ENCODE assay signal across 17 mouse cellular contexts in genomic region chr11:118910756-118911155, GRCm38 (mm10). TPM values are rescaled to one million over a fixed set of nuclear protein-coding genes. Genes with fewer than 3 reads are reported as not detected.
DNase-seq lines count a peak whose midpoint lies in the region; ATAC-seq and TF ChIP-seq lines count a peak whose summit lies in the region.
"Had no signal": no experiment of that assay in that cellular context is flagged by ENCODE, and none has a peak within 500 bp of the region (broad histone marks: within the 10 kb centered on the region; RNA-seq: fewer than 3 reads in every experiment).

No protein-coding gene starts in this region.

- no peak for TF ChIP-seq CTCF in stomach, postnatal 0 days (IDR thresholded peaks at IDR 0.05; ENCODE audit: low read depth)

- H3K9ac ChIP-seq in neural tube, embryonic 11.5 days (ENCODE audit: low read length) = no peak overlapping the region
- no peak overlapping the region for H3K9ac ChIP-seq in hindbrain, embryonic 11.5 days (ENCODE audit: low read depth, low read length)
- H3K9ac ChIP-seq in midbrain, embryonic 13.5 days (replicated peaks) = no peak overlapping the region
- no peak overlapping the region for H3K9ac ChIP-seq in stomach, postnatal 0 days (ENCODE audit: low read length)
- H3K9ac ChIP-seq: embryonic facial prominence, embryonic 13.5 days; limb, embryonic 15.5 days; liver, embryonic 15.5 days had no signal

- TF ChIP-seq EP300 in stomach, postnatal 0 days (optimal IDR thresholded peaks at IDR 0.05) = no peak

- H3K9me3 ChIP-seq in neural tube, embryonic 11.5 days (ENCODE audit: control insufficient read depth, low read length) = no peaks in the 10 kb centered on the region
- H3K9me3 ChIP-seq in hindbrain, embryonic 11.5 days (ENCODE audit: control insufficient read depth, low read length) = no peaks in the 10 kb centered on the region
- H3K9me3 ChIP-seq in midbrain, embryonic 13.5 days = no peaks in the 10 kb centered on the region
- no peaks in the 10 kb centered on the region for H3K9me3 ChIP-seq in stomach, postnatal 0 days (ENCODE audit: control insufficient read depth, low read length)
- H3K9me3 ChIP-seq: embryonic facial prominence, embryonic 13.5 days; limb, embryonic 15.5 days; liver, embryonic 15.5 days had no signal

- 0 out of 2 replicates have a peak overlapping the region, but pooled peaks have one; percentile 56 for H3K27ac ChIP-seq in neural tube, embryonic 11.5 days (ENCODE audit: low read depth, low read length)
- peak overlapping the region; percentile 30; the same call in 1 of the 2 replicates for H3K27ac ChIP-seq in hindbrain, embryonic 11.5 days (ENCODE audit: low read depth, low read length)
- H3K27ac ChIP-seq in midbrain, embryonic 13.5 days = peak overlapping the region; percentile 51
- no peak overlapping the region for H3K27ac ChIP-seq in stomach, postnatal 0 days (replicated peaks)
- H3K27ac ChIP-seq: embryonic facial prominence, embryonic 13.5 days; kidney, postnatal 0 days; limb, embryonic 15.5 days; liver, embryonic 15.5 days had no signal

- DNase-seq in neural tube, embryonic 11.5 days (ENCODE audit: low spot score) = no peak
- no peak for DNase-seq in neural tube, embryonic 10.5 days (ENCODE audit: extremely low spot score, low spot score)
- DNase-seq in hindbrain, embryonic 11.5 days (ENCODE audit: low spot score) = no peak
- no peak for DNase-seq in spleen, adult 12 weeks (ENCODE audit: low spot score)
- no peak for DNase-seq in stomach, postnatal 0 days (ENCODE audit: low spot score)
- DNase-seq in layer of hippocampus, adult 11-12 months (ENCODE audit: low spot score) = no peak
- DNase-seq: adrenal gland, adult 2 months; gastrocnemius, postnatal 25 days; kidney, adult 11 months; lung, postnatal 10 days; thymus, postnatal 36 days had no signal

- H3K4me2 ChIP-seq in neural tube, embryonic 11.5 days (ENCODE audit: low read depth) = no peak overlapping the region
- H3K4me2 ChIP-seq in hindbrain, embryonic 11.5 days (replicated peaks; ENCODE audit: low read depth, low read length) = no peak overlapping the region
- no peak overlapping the region for H3K4me2 ChIP-seq in midbrain, embryonic 13.5 days (replicated peaks)
- no peak overlapping the region for H3K4me2 ChIP-seq in stomach, postnatal 0 days (replicated peaks; ENCODE audit: low read depth)
- H3K4me2 ChIP-seq: embryonic facial prominence, embryonic 13.5 days; limb, embryonic 15.5 days; liver, embryonic 15.5 days had no signal

- no peaks in the 10 kb centered on the region for H3K36me3 ChIP-seq in neural tube, embryonic 11.5 days (ENCODE audit: control insufficient read depth, insufficient read depth, low read length)
- no peaks in the 10 kb centered on the region for H3K36me3 ChIP-seq in hindbrain, embryonic 11.5 days (ENCODE audit: control insufficient read depth, insufficient read depth, low read length)
- no peaks in the 10 kb centered on the region for H3K36me3 ChIP-seq in midbrain, embryonic 13.5 days
- H3K36me3 ChIP-seq in stomach, postnatal 0 days (ENCODE audit: control insufficient read depth, insufficient read depth, low read length) = no peaks in the 10 kb centered on the region
- H3K36me3 ChIP-seq: embryonic facial prominence, embryonic 13.5 days; limb, embryonic 15.5 days; liver, embryonic 15.5 days had no signal

- ATAC-seq in neural tube, embryonic 11.5 days (ENCODE audit: insufficient read depth, low FRiP score, low TSS enrichment) = no peak
- ATAC-seq in hindbrain, embryonic 11.5 days (ENCODE audit: low FRiP score) = no peak
- no peak for ATAC-seq in midbrain, embryonic 13.5 days
- no peak for ATAC-seq in stomach, postnatal 0 days (ENCODE audit: low FRiP score, low TSS enrichment)
- ATAC-seq: forebrain, embryonic 16.5 days had no signal

- H3K27me3 ChIP-seq in neural tube, embryonic 11.5 days (ENCODE audit: control insufficient read depth, insufficient read depth, low read length) = peaks cover 38% of the 10 kb centered on the region
- H3K27me3 ChIP-seq in hindbrain, embryonic 11.5 days (ENCODE audit: control insufficient read depth, insufficient read depth, low read length) = peaks cover 30% of the 10 kb centered on the region
- H3K27me3 ChIP-seq in midbrain, embryonic 13.5 days = peaks cover 28% of the 10 kb centered on the region
- H3K27me3 ChIP-seq in stomach, postnatal 0 days (ENCODE audit: control insufficient read depth, insufficient read depth, low read length) = peaks cover 26% of the 10 kb centered on the region; the same call in 1 of the 2 replicates

- WGBS in neural tube, embryonic 11.5 days = 81% methylated on average over 10 of the region's 10 CpGs
- 62% methylated on average over 10 of the region's 10 CpGs for WGBS in hindbrain, embryonic 11.5 days
- 56% methylated on average over 10 of the region's 10 CpGs for WGBS in midbrain, embryonic 13.5 days
- 78% methylated on average over 10 of the region's 10 CpGs for WGBS in stomach, postnatal 0 days

- H3K4me1 ChIP-seq in neural tube, embryonic 11.5 days (ENCODE audit: control insufficient read depth, insufficient read depth, low read length) = peaks cover 15% of the 10 kb centered on the region
- H3K4me1 ChIP-seq in hindbrain, embryonic 11.5 days (replicated peaks; ENCODE audit: control insufficient read depth, insufficient read depth, low read length) = peaks cover 9% of the 10 kb centered on the region; the same call in 1 of the 2 replicates
- peaks cover 56% of the 10 kb centered on the region for H3K4me1 ChIP-seq in midbrain, embryonic 13.5 days (replicated peaks)
- no peaks in the 10 kb centered on the region for H3K4me1 ChIP-seq in stomach, postnatal 0 days (replicated peaks; ENCODE audit: control insufficient read depth, insufficient read depth)
- H3K4me1 ChIP-seq: liver, embryonic 15.5 days had no signal

- no peak overlapping the region for H3K4me3 ChIP-seq in neural tube, embryonic 11.5 days (ENCODE audit: low read depth, low read length)
- H3K4me3 ChIP-seq in hindbrain, embryonic 11.5 days (ENCODE audit: low read depth, low read length) = no peak overlapping the region
- H3K4me3 ChIP-seq in midbrain, embryonic 13.5 days (replicated peaks) = no peak overlapping the region
- no peak overlapping the region for H3K4me3 ChIP-seq in stomach, postnatal 0 days (ENCODE audit: low read depth, low read length)
- H3K4me3 ChIP-seq: embryonic facial prominence, embryonic 13.5 days; limb, embryonic 15.5 days; liver, embryonic 15.5 days had no signal

RNA-seq across cellular contexts. Expression of gene Rbfox3, which starts 0.6 kb away (rescaled TPM):
- polyA plus RNA-seq in neural tube, embryonic 11.5 days (2014; fragmentation: Nextera tagmentation; extraction: Ambion mirVana) = 16.1 and 16.2 TPM in 2 replicates
- polyA plus RNA-seq in hindbrain, embryonic 11.5 days (2014; fragmentation: Nextera tagmentation; extraction: Ambion mirVana) = 11.7 and 12.6 TPM in 2 replicates
- polyA plus RNA-seq in midbrain, embryonic 13.5 days (2015; fragmentation: Nextera tagmentation; extraction: Ambion mirVana) = 28.2 and 29.9 TPM in 2 replicates
- polyA plus RNA-seq in stomach, postnatal 0 days (2015; fragmentation: Nextera tagmentation; extraction: Ambion mirVana) = 0.76 and 0.85 TPM in 2 replicates
